Mouse (Mus musculus) splenic B cell, adult 2 months (primary cell): ENCODE results near the gene Gdf3.
"Not testable (repeated sequence)": the region's sequence is repeated elsewhere in the genome, so short reads cannot be mapped to it uniquely, and the experiment has no call there.

ENCODE experiments used
- DNase-seq: peaks from one replicate; pipeline ENCODE4 v3.0.0-alpha.2; 2011; ENCODE audit warnings: low read depth, low spot score
- H3K27me3 ChIP-seq: 2 replicates; pipeline ENCODE4 v1.6.1; 2012; ENCODE audit warnings: mild to moderate bottlenecking, low read length, moderate library complexity, mixed read lengths; ENCODE audit not compliant: control insufficient read depth, poor library complexity, insufficient read depth, severe bottlenecking
- H3K36me3 ChIP-seq: 2 replicates; pipeline ENCODE4 v1.6.1; 2012; ENCODE audit warnings: mild to moderate bottlenecking, low read length, moderate library complexity, mixed read lengths; ENCODE audit not compliant: control insufficient read depth, poor library complexity, insufficient read depth, severe bottlenecking

Gene Gdf3

GRCm38 (mm10) chr6:122609771-122610170, at the start of gene Gdf3:
Gdf3 (minus strand) TSS chr6:122610087.
- Histone ChIP-seq H3K36me3 (no peaks in the 10 kb centered on the region), H3K27me3 (no peaks in the 10 kb centered on the region)
- no peak for DNase-seq

- peak; percentile 55 for DNase-seq
- H3K36me3 ChIP-seq = no peaks in the 10 kb centered on the region
- H3K27me3 ChIP-seq = no peaks in the 10 kb centered on the region
Measured at GRCm38 (mm10) chr6:122659567-122659966, 49.7 kb upstream of the Gdf3 start.

GRCm38 (mm10) chr6:122657630-122658029, 47.7 kb upstream of the Gdf3 start:
- peak; percentile 22 for DNase-seq
- no peaks in the 10 kb centered on the region for H3K36me3 ChIP-seq
- H3K27me3 ChIP-seq = no peaks in the 10 kb centered on the region

DNA sequence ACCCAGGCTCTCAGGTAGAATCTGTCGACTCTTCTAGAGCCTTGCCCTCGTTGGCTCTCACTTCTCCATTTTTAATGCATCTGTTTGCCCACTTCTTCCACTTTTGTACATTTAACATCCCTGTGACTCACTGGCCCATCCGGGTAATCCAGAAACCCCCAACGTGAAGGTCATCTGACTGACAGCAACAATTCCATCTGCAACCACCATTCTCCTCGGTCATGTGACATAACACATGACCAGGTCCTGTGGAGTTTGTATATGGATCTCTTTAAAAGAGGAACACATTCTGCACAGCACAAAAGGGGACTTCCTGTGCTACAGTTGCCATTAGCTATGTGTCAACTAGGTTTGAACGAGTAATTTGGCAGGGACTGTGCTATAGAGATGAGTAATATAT, 44.4 kb upstream of the Gdf3 start:
- Histone ChIP-seq H3K27me3 (no peaks in the 10 kb centered on the region), H3K36me3 (no peaks in the 10 kb centered on the region)
- DNase-seq = peak; percentile 79

DNA sequence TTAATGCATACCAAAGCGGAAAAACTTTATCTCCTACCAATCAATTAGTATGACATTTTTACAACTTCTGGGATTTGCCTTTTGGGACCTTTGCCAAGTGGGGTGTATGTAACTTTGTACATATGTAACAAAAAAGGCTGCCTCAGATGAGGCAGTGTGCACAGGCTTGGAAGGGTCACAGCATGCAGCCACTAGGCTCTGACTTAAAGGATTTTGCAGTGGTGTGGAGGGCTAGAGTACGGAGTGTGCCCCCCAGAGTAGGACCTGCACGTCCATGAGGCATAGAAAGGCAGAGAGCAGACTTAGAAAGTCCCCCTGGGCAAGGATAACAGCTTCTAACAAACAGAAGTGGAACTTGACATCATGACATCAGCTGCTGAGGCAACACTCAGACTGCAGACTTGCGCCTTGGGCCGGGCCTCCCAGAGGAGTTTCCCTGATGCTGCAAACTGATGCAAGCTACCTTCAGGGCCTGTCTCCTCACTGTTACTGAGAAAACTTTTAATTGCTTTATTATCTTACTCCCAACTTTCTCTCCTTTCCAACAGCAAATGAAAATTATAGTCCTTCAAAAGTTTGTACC, 40.6 kb upstream of the Gdf3 start:
- no peaks in the 10 kb centered on the region for H3K27me3 ChIP-seq
- DNase-seq = no peak
- H3K36me3 ChIP-seq = no peaks in the 10 kb centered on the region

DNA sequence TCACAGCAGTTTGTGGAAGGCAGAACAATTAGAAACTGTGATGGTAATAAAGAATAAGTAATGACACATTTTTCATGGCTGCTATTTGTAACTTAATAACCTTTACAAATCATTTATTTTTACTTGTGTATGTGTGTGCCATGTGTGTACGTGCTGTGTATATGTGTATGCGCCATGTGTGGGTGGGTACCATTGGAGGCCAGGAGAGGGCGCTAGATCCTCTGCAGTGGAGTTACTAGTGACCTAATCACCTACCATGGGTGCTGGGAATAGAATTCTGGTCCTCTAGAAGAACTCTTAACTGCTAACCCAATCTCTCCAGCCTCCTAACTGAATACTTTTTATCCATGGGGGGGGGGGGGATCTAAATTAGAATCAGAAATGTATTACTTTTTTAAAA, 40.0 kb upstream of the Gdf3 start:
- Histone ChIP-seq H3K27me3 (no peaks in the 10 kb centered on the region), H3K36me3 (no peaks in the 10 kb centered on the region)
- DNase-seq = no peak

GRCm38 (mm10) chr6:122644196-122644595, 34.3 kb upstream of the Gdf3 start:
- not testable (repeated sequence) for H3K27me3 ChIP-seq, H3K36me3 ChIP-seq, DNase-seq

DNA sequence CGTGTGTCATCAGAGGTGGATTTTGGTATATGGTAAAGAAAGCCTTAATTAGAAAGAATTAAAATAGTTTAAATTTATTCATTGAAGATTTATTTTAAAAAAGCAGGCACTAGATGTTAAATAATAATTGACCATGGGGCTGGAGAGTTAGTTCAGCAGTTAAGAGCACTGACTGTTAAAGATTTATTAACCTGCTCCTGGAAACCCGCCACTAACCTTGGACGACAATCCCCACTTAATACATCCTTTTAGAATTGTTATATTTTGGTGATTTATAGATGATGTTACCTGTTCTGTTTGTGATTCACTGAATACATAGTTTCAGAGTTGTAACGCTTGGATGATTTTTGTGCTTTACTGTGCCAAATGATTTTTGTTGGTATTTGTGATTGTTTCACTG, 27.7 kb upstream of the Gdf3 start:
- H3K36me3 ChIP-seq, H3K27me3 ChIP-seq, DNase-seq: not testable (repeated sequence)

DNA sequence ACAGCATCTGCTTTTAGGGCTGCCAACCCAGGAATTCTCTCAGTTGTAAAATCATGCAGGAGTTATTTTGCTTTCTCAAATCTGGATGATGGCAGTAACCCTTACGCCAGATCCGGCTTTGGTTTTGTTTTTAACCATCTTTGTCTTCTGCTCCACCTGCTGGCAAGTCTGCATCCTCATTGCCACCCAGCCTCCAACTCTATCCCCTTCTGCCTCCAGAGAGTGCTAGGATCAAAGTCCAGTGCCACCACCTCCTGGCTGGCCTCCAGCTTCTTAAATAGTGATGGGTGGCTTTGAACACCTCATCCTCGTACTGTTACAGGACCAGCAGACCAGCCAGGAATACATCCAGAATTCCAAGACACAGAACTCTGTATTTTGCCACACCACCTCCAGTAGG, 26.8 kb upstream of the Gdf3 start:
- no peak for DNase-seq
- Histone ChIP-seq H3K36me3 (no peaks in the 10 kb centered on the region), H3K27me3 (no peaks in the 10 kb centered on the region)

DNA sequence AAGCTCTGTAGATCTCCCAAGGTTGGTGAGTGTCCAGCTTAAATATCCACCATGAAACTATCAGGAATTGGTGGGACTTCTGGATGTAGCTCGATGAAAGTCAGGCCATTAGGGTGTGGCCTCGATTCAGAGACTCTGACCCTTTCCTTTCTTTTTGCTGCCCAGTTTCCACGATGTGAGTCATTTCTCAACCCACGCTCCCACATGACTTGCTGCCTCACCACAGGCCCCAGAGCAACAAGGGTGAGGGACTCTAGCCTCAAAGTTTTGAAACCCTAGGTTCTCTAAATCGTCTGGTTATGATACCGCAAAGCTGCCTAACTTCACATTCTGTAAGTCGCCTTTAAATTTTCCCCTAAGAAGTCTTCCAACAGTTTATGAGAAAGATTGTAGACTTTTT, 25.4 kb upstream of the Gdf3 start:
- no peak for DNase-seq
- Histone ChIP-seq H3K27me3 (no peaks in the 10 kb centered on the region), H3K36me3 (no peaks in the 10 kb centered on the region)

DNA sequence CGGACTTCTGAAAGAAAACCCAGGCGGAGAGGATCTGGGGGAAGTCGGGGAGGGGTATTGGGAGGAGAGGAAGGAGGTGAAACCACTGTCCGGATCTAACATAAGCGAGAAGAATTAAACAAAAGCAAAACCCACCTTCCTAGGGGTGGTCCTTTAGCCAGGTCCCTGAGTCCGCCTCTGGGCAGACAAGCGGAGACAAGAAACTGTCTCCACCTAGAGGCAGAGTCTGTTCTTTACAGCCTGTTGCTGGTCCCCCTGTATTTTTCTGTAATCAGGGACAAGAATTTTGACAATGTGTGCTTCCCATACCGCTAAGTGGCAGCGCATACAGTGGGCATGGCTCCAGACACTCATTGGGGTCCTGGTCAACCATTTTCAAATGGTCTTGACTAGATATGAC, 23.5 kb upstream of the Gdf3 start:
- peak; percentile 51 for DNase-seq
- no peaks in the 10 kb centered on the region for H3K27me3 ChIP-seq
- H3K36me3 ChIP-seq = no peaks in the 10 kb centered on the region

DNA sequence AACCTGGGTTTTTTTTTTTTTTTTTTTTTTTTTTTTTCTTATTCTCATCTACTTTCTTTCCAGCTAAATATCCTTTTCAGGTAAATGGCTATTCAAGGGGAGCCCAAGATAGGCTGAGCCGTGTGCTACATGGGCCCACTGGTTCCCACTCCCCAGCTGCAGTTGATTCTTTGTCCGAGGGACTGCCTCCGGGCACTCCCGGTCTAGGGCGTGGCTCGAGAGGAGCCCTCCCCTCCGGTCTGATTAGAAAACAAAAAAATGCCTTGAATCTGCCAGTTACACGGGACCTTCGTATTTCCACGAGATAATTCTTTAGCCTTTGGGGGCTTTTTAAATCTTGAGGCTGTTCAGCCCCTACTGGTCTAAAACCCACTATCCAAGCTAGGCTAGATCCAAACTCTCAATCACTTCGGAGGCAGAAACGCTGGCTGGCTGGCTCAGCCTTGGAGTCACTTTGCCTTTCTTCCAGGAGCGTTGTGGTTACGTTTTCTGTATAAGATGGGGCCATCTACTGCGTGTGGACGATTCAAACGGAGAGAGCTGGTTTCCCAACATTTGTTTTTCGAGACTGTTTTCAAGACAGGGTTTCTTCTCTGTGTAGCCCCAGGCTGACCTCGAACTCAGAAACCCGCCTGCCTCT, 17.7 kb upstream of the Gdf3 start:
- Histone ChIP-seq H3K27me3 (no peaks in the 10 kb centered on the region), H3K36me3 (no peaks in the 10 kb centered on the region)
- DNase-seq = no peak

DNA sequence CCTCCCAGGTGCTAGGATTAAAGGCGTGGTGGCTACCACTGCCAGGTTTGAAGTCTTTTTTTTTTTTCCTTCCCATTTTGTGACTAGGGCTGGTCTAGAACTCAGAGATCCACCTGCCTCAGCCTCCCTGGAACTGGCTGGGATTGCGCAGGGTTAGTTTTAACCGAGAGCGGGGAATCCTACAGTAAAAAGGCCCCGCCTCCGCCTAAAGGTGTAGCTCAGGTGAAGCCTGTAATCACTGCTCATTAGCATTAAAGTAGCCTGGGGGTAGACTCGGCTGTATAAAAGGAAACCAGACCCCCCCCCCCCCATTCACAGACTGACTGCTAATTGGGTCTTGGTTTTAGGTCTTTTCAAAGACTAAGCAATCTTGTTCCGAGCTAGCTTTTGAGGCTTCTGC, 16.2 kb upstream of the Gdf3 start, which contains the start of gene Dppa3:
TSS of gene Dppa3 (plus strand) at position 301 of the 400 bp plus-strand sequence.
- Histone ChIP-seq H3K27me3 (no peaks in the 10 kb centered on the region), H3K36me3 (no peaks in the 10 kb centered on the region)
- no peak for DNase-seq

DNA sequence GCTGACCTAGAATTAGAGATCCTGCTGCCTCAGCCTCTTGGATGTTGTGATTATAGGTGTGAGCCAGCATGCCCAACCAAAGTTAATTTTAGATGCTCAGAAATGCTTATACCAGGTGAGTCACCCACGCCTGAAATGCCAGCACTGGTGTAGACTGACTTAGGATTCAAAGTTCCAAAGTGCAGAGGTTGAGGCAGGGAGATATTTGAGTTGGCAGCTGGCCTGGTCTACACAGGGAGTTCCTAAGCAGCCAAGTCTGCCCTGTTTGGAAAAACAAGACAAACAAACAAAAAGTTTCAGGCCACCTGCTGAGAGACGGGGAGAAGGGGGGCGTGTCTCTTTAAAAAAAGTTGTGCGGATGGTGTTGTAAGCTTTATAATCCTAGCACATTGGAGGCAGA, 15.3 kb upstream of the Gdf3 start:
- DNase-seq = no peak
- Histone ChIP-seq H3K36me3 (no peaks in the 10 kb centered on the region), H3K27me3 (no peaks in the 10 kb centered on the region)

DNA sequence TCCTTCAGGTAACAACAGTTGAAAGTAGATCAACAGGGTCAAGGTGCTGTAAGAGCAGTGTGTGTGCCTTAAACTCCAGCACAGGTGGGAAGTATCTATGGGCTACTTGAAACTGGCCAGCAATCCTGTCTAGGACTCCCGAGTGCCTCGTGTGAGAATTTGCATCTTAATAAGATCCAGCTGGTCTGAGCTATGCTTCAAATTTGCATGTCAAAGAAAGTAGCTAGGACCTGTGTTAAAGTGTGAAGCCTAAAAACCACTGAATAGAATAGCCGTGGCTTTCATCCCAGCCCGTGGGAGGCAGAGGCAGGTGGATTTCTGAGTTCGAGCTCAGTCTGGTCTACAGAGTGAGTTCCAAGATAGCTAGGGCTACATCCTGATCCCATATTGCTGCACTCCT, 14.6 kb upstream of the Gdf3 start:
- Histone ChIP-seq H3K36me3 (no peaks in the 10 kb centered on the region), H3K27me3 (no peaks in the 10 kb centered on the region)
- DNase-seq = no peak

DNA sequence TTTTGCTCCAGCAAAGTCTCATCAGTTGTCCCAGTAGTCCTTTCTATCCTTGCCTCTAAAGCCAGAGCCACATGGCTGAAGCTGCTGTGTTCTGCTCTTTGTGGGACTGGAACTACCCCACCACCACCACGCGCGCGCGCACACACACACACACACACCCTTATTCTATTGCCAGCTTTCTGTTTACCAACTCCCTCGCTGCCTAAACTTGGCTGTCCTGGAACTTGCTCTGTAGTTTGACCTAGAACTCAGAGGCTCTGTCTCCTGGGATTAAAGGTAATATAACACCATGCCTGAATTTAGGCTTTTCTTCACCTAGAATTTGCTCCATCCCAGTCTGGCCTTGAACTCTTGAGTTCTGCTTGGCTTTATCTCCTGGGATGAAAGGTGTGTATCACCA, 11.2 kb upstream of the Gdf3 start:
- H3K27me3 ChIP-seq = no peaks in the 10 kb centered on the region
- no peaks in the 10 kb centered on the region for H3K36me3 ChIP-seq
- no peak for DNase-seq
